Mouse (Mus musculus): ENCODE data around the gene Ptprm.

GRCm38 (mm10) chr17:67253445-67253844 lies 100.8 kb downstream of the Ptprm start:
- TF ChIP-seq CTCF (IDR thresholded peaks at IDR 0.05; ENCODE audit: low read depth) = no peak
- TF ChIP-seq EP300 (IDR thresholded peaks at IDR 0.05; ENCODE audit: low read depth) = no peak

All from liver, embryonic 14.5 days (tissue).